Mouse (Mus musculus): ENCODE results near the gene Zfp592.

DNA sequence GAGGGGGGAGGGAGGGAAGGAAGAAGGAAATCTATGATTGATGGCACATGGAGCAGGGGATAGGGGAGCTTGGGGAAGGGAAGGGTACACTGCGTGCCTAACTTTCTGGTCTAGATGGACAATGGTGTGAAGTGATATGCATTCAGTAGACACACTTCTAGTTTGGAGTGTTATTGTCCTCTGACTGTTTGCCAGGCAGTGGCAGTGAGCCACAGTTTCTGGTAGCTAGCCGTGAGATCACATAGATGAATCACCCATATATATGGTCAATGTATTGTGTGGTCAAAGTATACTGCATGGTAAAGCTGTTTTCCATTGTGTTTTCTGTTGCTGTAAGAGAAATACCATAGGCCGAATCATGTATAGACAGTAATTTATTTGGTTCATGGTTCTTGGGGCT is 18.1 kb downstream of the Zfp592 start:
- TF ChIP-seq CTCF (IDR thresholded peaks at IDR 0.05) (no peak), POLR2A (IDR thresholded peaks at IDR 0.05; ENCODE audit: insufficient read depth, low read depth, low read length) (no peak), EP300 (IDR thresholded peaks at IDR 0.05; ENCODE audit: insufficient read depth, low read depth, low read length) (no peak)

Measured in heart, adult 2 months (tissue).